Mouse (Mus musculus) heart, embryonic 12.5 days (tissue): Measurements from ENCODE around the gene Gab3. TPM values are rescaled to one million over a fixed set of nuclear protein-coding genes. Genes with fewer than 3 reads are reported as not detected.
A peak's percentile ranks its signal among the peaks of the same experiment; 100 is the strongest.

Experiments
- ATAC-seq: fragments of 200-750 bp; cut with Nextera tagmentation; 2 replicates; pipeline ENCODE4 v1.8.0; 2017; ENCODE audit warnings: moderate TSS enrichment, moderate library complexity; ENCODE audit not compliant: insufficient number of reproducible peaks, low FRiP score
- H3K27ac ChIP-seq: fragments of 300-500 bp; sonication (generic); 2 replicates; pipeline ENCODE4 v1.5.1; 2016; ENCODE audit warnings: mild to moderate bottlenecking, moderate library complexity; ENCODE audit not compliant: poor library complexity, severe bottlenecking
- H3K27me3 ChIP-seq: fragments of 300-500 bp; sonication (generic); replicated peaks from 2 replicates; pipeline ENCODE4 v1.6.1; 2016; ENCODE audit warnings: mild to moderate bottlenecking, moderate library complexity
- H3K36me3 ChIP-seq: fragments of 300-500 bp; sonication (generic); 2 replicates; pipeline ENCODE4 v1.6.1; 2016; ENCODE audit warnings: mild to moderate bottlenecking, moderate library complexity
- H3K4me1 ChIP-seq: fragments of 300-500 bp; sonication (generic); replicated peaks from 2 replicates; pipeline ENCODE4 v1.6.1; 2016; ENCODE audit warnings: mild to moderate bottlenecking
- H3K4me2 ChIP-seq: fragments of 300-500 bp; sonication (generic); 2 replicates; pipeline ENCODE4 v1.6.1; 2016; ENCODE audit warnings: mild to moderate bottlenecking, moderate library complexity
- H3K4me3 ChIP-seq: fragments of 300-500 bp; sonication (generic); 2 replicates; pipeline ENCODE4 v1.5.1; 2016; ENCODE audit warnings: mild to moderate bottlenecking
- H3K9ac ChIP-seq: fragments of 300-500 bp; sonication (generic); 2 replicates; pipeline ENCODE4 v1.6.1; 2016; ENCODE audit warnings: mild to moderate bottlenecking, moderate library complexity
- H3K9me3 ChIP-seq: fragments of 300-500 bp; sonication (generic); replicated peaks from 2 replicates; pipeline ENCODE4 v1.6.1; 2016; ENCODE audit warnings: mild to moderate bottlenecking, moderate library complexity
- WGBS: fragments of 180-500 bp; shearing (Covaris S2); methylation state at CpG from one replicate; pipeline ENCODE4 v1.1.7; 2016; 5-methylcytosine and 5-hydroxymethylcytosine counted together
- polyA plus RNA-seq: library from polyadenylated mRNA; unstranded; fragments of >200 nt; fragmentation: Nextera tagmentation; extraction: Ambion mirVana; gene quantifications from 2 replicates; pipeline ENCODE4 v1.2.1, GENCODE M21; 2016

The Gab3 gene
- 1.1 and 2.4 TPM in 2 replicates for polyA plus RNA-seq

GRCm38 (mm10) chrX:75084774-75085508 lies at the start of gene Gab3:
Gab3 (minus strand) TSS chrX:75085458.
- Histone ChIP-seq H3K4me3 (peak within 1 kb of the TSS; percentile 64), H3K9me3 (no peaks in the 10 kb centered on the region), H3K9ac (peak within 1 kb of the TSS; percentile 35; the same call in 1 of the 2 replicates), H3K27ac (no peak within 1 kb of the TSS), H3K4me1 (no peaks in the 10 kb centered on the region), H3K27me3 (no peaks in the 10 kb centered on the region), H3K4me2 (peak within 1 kb of the TSS; percentile 70), H3K36me3 (no peaks in the 10 kb centered on the region)
- ATAC-seq: peak; percentile 87
- WGBS: 8% methylated on average over 10 of the region's 17 CpGs

DNA sequence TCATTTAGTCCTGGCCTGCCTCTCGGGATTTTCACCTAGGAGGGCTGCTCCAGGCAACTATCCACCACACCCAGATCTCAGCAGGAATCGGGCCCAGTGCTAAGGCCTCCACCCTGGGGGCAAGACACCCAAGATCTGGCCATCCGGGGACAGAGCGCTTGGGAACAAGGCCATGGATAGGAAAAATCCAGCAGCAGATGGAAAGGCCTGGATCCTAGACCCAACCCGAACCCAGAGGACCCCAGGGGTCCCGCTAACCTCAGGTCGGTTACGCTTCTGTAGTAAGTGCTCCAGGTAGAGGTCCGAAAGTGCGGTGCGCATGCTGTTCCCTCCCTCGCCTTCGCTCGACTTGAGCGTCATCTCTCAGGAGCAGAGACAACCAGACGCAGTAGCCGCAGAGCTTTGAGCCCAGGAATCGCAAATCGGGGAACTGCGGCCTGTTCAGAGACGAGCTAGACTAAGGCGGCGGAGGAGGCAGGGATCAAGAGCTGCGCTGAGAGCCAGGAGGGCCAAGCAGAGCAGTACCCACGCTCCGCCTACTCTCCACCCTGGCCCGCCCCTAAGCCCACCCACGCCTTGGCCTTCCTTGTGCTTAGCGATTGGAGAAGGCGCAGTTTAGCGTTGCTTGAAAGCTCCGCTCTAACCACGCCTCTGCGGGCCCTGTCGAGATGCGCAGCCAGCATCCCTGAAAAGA lies 45.4 kb upstream of the Gab3 start, which contains the start of gene Mpp1:
Mpp1 (minus strand) TSS at position 550 of the 694 bp plus-strand sequence.
- Histone ChIP-seq H3K9ac (peak within 1 kb of the TSS; percentile 83), H3K27me3 (no peaks in the 10 kb centered on the region), H3K4me2 (peak within 1 kb of the TSS; percentile 67), H3K36me3 (no peaks in the 10 kb centered on the region; the same call in 1 of the 2 replicates), H3K4me3 (peak within 1 kb of the TSS; percentile 60), H3K4me1 (no peaks in the 10 kb centered on the region), H3K9me3 (no peaks in the 10 kb centered on the region), H3K27ac (peak within 1 kb of the TSS; percentile 62)
- ATAC-seq: peak; percentile 96
- WGBS: 17% methylated on average over 36 of the region's 36 CpGs

- Histone ChIP-seq H3K27me3 (no peaks in the 10 kb centered on the region), H3K9ac (no peak overlapping the region), H3K4me1 (no peaks in the 10 kb centered on the region), H3K27ac (no peak overlapping the region), H3K36me3 (peaks cover 8% of the 10 kb centered on the region), H3K9me3 (no peaks in the 10 kb centered on the region), H3K4me3 (no peak overlapping the region), H3K4me2 (0 out of 2 replicates have a peak overlapping the region, but pooled peaks have one; percentile 13)
- WGBS: 61% methylated on average over 2 of the region's 2 CpGs
- ATAC-seq: no peak
These were observed 44.2 kb upstream of the Gab3 start for GRCm38 (mm10) chrX:75129474-75129873.

DNA sequence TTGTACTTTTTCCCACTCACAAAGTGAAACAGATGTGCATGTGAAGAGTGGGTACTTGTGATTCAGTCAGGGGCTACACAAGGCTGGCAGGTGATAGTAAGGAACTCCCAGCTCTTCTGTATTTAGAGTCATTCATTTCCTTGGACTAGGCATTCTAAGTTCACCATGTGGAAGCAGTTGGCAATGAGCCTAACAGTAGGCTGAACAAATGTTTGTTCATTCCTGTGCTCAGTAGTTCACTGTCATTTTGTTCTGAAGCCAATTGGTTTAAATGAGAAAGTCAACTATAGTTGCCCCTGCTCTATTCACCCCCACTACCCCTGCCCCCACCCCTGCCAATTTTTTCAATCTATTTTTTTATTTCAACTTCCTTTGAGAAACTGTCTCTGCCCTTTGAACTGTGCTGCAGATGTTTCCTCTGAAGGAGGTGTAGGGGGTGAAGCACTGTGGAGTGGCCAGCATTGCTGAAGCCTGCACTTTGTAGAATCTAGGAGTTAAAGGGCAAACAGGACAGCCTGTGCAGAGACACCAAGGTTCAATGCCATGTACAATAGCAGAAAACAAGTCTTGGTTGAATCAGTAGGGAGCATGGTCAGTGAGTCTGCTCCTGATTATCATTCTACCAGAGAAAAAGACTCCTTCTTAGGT lies 43.2 kb upstream of the Gab3 start:
- H3K27ac ChIP-seq: no peak overlapping the region
- ATAC-seq: no peak
- H3K9ac ChIP-seq: no peak overlapping the region
- H3K4me3 ChIP-seq: no peak overlapping the region
- no peak overlapping the region for H3K4me2 ChIP-seq
- H3K4me1 ChIP-seq: no peaks in the 10 kb centered on the region
- H3K9me3 ChIP-seq: no peaks in the 10 kb centered on the region
- H3K36me3 ChIP-seq: peaks cover 8% of the 10 kb centered on the region
- no peaks in the 10 kb centered on the region for H3K27me3 ChIP-seq

- no peaks in the 10 kb centered on the region for H3K9me3 ChIP-seq
- no peak overlapping the region for H3K4me3 ChIP-seq
- no peaks in the 10 kb centered on the region for H3K4me1 ChIP-seq
- H3K36me3 ChIP-seq: peaks cover 8% of the 10 kb centered on the region
- H3K4me2 ChIP-seq: no peak overlapping the region
- no peak for ATAC-seq
- H3K9ac ChIP-seq: no peak overlapping the region
- H3K27me3 ChIP-seq: no peaks in the 10 kb centered on the region
- H3K27ac ChIP-seq: no peak overlapping the region
These were observed 41.6 kb upstream of the Gab3 start for GRCm38 (mm10) chrX:75126893-75127292.

DNA sequence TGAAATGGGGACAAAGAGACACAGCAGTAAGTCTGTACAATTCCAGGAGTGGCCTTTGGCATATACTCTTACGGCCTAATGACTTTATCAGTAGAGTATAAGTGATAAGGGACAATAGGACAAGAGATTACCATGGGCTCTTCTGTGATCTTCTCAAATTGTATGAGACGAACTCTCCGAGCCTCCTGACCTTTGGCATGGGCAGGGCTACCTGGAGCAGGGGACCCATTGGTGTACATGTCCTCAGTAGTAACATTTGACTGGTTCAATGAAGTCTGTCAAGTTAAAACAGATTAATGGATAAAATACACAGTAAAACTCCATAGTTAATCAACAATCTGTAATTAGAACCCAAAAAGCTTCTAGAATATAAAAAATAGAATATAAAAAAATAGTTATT lies 40.3 kb upstream of the Gab3 start:
- Histone ChIP-seq H3K27me3 (no peaks in the 10 kb centered on the region), H3K4me1 (no peaks in the 10 kb centered on the region), H3K4me3 (no peak overlapping the region), H3K9ac (no peak overlapping the region), H3K27ac (no peak overlapping the region), H3K9me3 (no peaks in the 10 kb centered on the region), H3K36me3 (peaks cover 8% of the 10 kb centered on the region), H3K4me2 (no peak overlapping the region)
- ATAC-seq: no peak
- WGBS: 61% methylated on average over 3 of the region's 3 CpGs

DNA sequence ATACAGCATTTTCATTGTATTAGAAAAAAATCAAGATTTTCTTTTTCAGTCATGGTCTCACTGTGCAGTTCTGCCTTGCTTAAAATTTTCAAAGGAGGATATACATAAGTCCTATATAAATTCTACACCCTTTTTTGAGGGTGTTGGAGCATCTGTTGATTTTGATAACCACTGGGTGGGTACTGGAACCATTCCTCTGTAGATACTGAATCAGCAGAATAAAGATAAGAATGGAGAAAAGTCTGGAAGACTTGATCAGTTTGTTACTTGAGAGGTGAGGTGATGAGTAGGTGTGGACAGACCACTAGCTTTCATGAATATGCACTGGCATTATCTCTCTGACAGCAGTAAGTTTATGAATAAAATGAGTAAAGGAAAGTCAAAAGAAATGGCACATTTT lies 30.3 kb upstream of the Gab3 start:
- peaks cover 2% of the 10 kb centered on the region; the same call in 1 of the 2 replicates for H3K36me3 ChIP-seq
- no peaks in the 10 kb centered on the region for H3K9me3 ChIP-seq
- H3K4me2 ChIP-seq: no peak overlapping the region
- no peak overlapping the region for H3K9ac ChIP-seq
- no peaks in the 10 kb centered on the region for H3K27me3 ChIP-seq
- H3K4me3 ChIP-seq: no peak overlapping the region
- no peaks in the 10 kb centered on the region for H3K4me1 ChIP-seq
- ATAC-seq: no peak
- no peak overlapping the region for H3K27ac ChIP-seq

DNA sequence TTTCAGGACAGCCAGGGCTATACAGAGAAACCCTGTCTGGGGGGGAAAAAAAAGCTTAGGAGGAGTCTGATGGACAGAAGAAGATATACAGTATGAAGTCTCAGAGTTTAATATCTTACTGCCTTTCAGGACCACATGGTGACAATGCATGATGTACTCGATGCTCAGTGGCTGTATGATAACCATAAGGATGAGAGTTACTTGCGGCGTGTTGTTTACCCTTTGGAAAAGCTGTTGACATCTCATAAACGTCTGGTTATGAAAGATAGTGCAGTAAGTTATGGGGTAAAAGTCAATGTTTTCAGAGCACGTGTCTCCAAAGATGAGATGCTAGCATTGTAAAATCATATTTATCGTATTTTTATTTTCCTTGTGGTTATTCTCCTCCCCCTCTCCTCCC lies 17.0 kb upstream of the Gab3 start:
- Histone ChIP-seq H3K9me3 (no peaks in the 10 kb centered on the region), H3K36me3 (peaks cover 59% of the 10 kb centered on the region), H3K9ac (no peak overlapping the region), H3K4me2 (no peak overlapping the region), H3K4me1 (no peaks in the 10 kb centered on the region), H3K27ac (no peak overlapping the region), H3K27me3 (no peaks in the 10 kb centered on the region), H3K4me3 (no peak overlapping the region)
- WGBS: 78% methylated on average over 6 of the region's 6 CpGs
- no peak for ATAC-seq

- H3K9me3 ChIP-seq: no peaks in the 10 kb centered on the region
- 87% methylated on average over 8 of the region's 8 CpGs for WGBS
- H3K27ac ChIP-seq: no peak overlapping the region
- no peak overlapping the region for H3K4me2 ChIP-seq
- no peak for ATAC-seq
- H3K4me3 ChIP-seq: no peak overlapping the region
- no peak overlapping the region for H3K9ac ChIP-seq
- H3K27me3 ChIP-seq: no peaks in the 10 kb centered on the region
- no peaks in the 10 kb centered on the region for H3K4me1 ChIP-seq
- peaks cover 32% of the 10 kb centered on the region for H3K36me3 ChIP-seq
These were observed 13.5 kb upstream of the Gab3 start for GRCm38 (mm10) chrX:75098799-75099198.

GRCm38 (mm10) chrX:75096163-75096770 lies 11.0 kb upstream of the Gab3 start:
- no peaks in the 10 kb centered on the region for H3K4me1 ChIP-seq
- H3K36me3 ChIP-seq: peaks cover 24% of the 10 kb centered on the region
- peak; percentile 6; the same call in 1 of the 2 replicates for ATAC-seq
- H3K27me3 ChIP-seq: no peaks in the 10 kb centered on the region
- peak overlapping the region; percentile 59 for H3K4me2 ChIP-seq
- H3K27ac ChIP-seq: peak overlapping the region; percentile 76
- H3K9ac ChIP-seq: peak overlapping the region; percentile 36; the same call in 1 of the 2 replicates
- peak overlapping the region; percentile 59 for H3K4me3 ChIP-seq
- WGBS: 18% methylated on average over 23 of the region's 23 CpGs
- no peaks in the 10 kb centered on the region; the same call in 1 of the 2 replicates for H3K9me3 ChIP-seq
